Mouse (Mus musculus) brown adipose tissue, adult 24 weeks (tissue): ENCODE data around the gene Diablo. TPM values are rescaled to one million over a fixed set of nuclear protein-coding genes. Genes with fewer than 3 reads are reported as not detected.

Experiments
- H3K27ac ChIP-seq: fragments of 200-500 bp; replicated peaks from 2 replicates; pipeline ENCODE4 v1.5.1; 2012; ENCODE audit warnings: low read depth, mild to moderate bottlenecking, low read length
- H3K4me1 ChIP-seq: fragments of 200-500 bp; 2 replicates; pipeline ENCODE4 v1.6.1; 2012; ENCODE audit warnings: low read length, mixed read lengths; ENCODE audit not compliant: control insufficient read depth, insufficient read depth, insufficient read length
- H3K4me3 ChIP-seq: fragments of 200-500 bp; 2 replicates; pipeline ENCODE4 v1.5.1; 2012; ENCODE audit warnings: low read depth, mild to moderate bottlenecking, low read length, moderate library complexity; ENCODE audit not compliant: insufficient read depth
- polyA plus RNA-seq: library from polyadenylated mRNA; stranded (reverse); fragments of >200 nt; gene quantifications from 2 replicates; pipeline ENCODE4 v1.2.4, GENCODE M21; 2012; ENCODE audit not compliant: missing spikeins, insufficient read depth, insufficient read length

Diablo gene
- 58.4 and 76.8 TPM in 2 replicates for polyA plus RNA-seq

DNA sequence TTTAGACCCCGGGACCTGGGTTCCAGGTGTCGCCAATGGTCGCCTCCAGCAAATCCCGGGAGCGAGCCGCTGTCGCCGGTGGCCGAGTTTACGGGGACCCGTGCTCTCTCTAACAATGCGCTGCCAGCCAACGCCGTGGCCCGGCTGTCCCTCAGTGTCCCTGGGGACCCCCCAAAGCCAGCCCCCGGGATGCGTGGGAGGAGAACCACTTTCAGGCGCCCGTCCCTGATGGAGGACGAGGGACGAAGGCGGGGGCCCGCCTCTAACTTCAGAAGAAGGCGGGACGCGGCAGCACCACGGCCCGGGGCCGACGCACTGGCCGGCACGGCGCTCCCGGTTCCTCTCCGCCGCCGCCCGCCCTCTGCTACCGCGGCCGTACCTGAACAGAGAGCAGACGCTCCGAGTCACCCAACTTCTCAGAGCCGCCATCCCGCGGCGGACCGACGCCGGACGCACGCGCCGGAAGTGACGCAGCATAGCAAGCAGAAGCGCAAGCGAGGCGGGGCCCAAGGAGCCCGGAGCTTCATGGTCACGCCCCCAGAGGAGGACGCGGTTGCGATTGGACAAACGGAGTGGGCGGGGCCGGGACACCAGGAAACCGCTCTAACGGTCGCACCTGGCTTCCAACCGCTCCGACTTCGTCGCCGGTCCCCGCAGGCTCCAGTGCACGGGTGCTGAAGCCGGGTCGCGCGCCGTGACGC is at the start of gene Diablo:
TSS of gene Diablo (minus strand) at position 485 of the 701 bp plus-strand sequence.
- Histone ChIP-seq H3K4me1 (no peaks in the 10 kb centered on the region), H3K4me3 (peak within 1 kb of the TSS; percentile 84), H3K27ac (peak within 1 kb of the TSS; percentile 71)

DNA sequence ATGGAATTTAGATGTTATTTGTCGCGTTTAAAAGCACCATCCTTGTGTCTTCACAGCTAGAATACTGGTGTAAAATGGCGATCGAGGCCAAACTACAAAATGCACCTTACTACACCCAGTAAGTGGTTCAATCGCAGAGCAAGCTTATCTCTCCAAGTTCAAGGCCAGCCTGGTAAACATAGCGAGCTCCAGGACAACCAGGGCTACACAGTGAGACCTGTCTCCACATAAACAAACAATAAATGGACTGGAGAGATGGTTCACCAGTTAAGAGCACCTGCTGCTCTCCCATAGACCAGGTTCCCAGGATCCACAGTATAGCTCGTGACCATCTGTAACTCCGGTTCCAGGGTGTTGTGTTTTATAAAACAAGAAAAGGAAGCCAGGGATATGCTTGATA is 49.4 kb upstream of the Diablo start:
- Histone ChIP-seq H3K4me1 (peaks cover 2% of the 10 kb centered on the region; the same call in 1 of the 2 replicates), H3K27ac (no peak overlapping the region), H3K4me3 (0 out of 2 replicates have a peak overlapping the region, but pooled peaks have one; percentile 91)

DNA sequence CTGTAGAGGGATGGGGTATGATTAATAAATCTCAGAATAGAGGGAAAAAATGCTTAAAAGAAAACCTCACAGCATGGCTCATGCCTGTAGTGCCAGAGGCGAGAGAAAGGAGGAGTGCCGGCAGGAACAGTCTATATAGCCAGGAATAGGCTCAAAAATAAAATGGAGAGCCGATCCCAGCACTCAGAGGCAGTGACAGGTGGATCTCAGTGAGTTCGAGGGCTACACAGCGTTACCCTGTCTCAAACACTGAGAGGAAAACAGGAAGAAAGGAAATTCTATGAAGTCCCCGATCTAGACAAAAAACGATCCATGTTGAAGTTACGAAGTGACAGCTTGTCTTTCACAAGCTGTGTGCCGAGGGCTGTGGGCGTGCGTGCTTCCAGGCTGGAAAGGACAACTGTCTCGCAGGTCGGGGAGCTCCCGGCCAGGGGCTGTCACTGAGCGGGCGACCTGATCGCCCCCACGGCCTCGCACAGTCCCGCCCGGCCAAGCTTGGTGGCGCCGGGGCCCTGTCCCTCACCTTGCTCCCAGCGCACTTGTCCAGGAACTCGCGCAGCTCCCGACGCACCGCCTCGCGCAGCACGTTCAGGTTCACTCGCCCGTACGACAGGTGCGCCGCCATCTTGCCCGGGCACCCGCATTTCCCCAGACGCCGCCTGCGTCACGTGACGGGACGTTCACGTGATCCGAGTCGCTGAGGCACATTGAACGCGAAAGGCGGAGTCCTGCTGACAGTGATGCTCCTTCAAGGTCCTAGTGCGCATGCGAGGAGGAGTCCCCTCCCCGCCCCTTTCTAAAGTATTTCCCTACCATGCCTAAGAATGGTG is 48.6 kb upstream of the Diablo start, which contains the start of gene Vps33a:
TSS of gene Vps33a (minus strand) at position 682 of the 830 bp plus-strand sequence.
- Histone ChIP-seq H3K27ac (peak within 1 kb of the TSS; percentile 46), H3K4me3 (peak within 1 kb of the TSS; percentile 91), H3K4me1 (peaks cover 2% of the 10 kb centered on the region; the same call in 1 of the 2 replicates)

DNA sequence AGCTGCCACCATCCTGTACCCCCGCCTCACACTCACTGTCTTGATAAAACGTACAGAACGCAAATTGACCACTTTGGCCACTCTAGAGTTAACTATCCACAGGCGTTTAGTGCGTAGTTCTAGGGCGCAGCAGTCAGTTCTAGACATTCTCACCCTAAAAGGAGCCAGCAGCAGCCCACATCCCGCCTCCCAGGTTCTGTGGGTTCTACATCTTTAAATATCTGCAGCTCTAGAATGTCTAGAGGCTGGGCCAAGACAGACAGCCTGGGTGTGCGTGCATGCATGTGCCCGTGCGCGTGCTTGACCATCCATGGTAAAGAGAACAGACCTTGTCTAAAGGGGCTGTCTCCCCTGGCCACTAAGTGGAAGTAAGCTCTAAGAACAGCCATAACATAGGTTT is 37.2 kb upstream of the Diablo start:
- H3K4me1 ChIP-seq = no peaks in the 10 kb centered on the region
- H3K27ac ChIP-seq = no peak overlapping the region
- H3K4me3 ChIP-seq = no peak overlapping the region

DNA sequence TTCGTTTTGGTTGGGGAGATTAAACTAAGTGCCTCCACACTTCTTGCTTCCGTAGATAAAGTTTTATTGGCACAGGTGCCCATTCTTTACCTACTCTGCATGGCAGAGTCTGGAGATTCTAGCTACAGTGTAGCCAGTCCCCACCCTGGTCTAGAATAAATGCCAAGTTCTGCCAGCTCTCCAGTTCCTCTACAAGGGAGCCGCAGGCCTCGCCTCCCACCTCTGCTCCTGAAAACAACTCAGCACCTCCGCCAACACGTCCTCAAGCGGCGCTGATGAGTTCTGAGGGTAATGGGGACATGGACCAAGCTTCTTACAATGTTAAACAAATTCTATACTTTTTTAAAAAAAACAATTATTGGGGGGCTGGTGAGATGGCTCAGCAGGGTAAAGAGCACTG is 35.6 kb upstream of the Diablo start:
- Histone ChIP-seq H3K4me3 (no peak overlapping the region), H3K27ac (no peak overlapping the region), H3K4me1 (no peaks in the 10 kb centered on the region)

DNA sequence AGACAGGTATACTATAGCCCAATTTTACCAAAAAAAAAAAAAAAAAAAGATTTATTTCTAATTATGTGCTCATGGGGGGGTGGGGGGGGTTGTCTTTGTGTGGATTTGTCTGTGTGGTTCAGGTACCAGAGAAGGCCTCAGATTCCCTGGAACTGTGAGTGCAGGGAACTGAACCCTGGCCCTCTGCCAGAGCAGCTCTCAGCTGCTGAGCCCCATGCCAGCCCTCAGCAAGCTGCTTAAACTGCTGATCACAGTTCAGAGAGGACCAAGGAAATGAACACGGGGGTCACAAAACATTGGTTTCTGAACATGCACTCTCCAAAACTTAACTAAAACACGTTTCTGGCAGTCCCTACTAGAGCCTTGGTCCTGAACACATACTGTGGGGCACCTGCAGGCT is 32.5 kb upstream of the Diablo start:
- no peaks in the 10 kb centered on the region for H3K4me1 ChIP-seq
- H3K27ac ChIP-seq = 0 out of 2 replicates have a peak overlapping the region, but pooled peaks have one; percentile 28
- H3K4me3 ChIP-seq = no peak overlapping the region

DNA sequence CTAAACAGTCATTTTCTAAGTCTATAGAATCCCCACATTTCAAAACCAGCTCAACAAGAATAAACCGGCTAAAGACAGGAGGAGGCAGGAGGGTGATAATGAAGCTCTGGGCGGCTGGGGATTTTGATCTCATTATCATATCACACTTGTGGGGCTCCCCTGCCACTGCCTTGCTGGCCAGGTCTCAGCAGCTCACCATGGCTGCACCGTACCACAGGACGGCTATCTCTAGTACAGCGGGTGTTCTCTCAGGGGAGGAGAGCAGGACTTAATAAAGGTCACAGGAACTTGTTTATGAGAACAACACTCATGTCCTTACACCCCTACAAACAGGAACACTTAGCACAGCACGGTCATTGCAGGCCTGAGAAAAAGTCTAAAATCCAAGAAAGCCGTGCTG is 31.7 kb upstream of the Diablo start:
- no peak overlapping the region for H3K4me3 ChIP-seq
- no peak overlapping the region for H3K27ac ChIP-seq
- no peaks in the 10 kb centered on the region for H3K4me1 ChIP-seq

DNA sequence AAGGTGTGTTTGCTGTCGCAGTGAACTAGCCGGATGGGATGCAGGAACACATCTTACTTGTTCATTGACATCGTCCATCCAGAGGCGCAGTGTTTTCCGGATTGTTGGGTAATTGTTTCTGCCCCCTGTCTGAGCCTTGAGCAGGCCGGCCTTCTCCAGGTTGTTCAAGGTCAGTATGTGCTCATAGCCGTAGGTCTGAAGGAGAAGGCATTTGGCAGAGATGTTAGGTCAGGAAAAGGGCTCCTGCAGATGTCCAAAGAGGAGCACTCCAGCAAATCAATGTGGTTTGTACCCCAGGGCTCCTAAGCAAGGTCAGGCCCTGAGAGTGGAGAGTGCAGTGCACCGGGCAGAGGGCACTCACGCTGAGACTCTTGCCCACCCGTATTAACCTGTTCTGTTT is 9.8 kb upstream of the Diablo start:
- Histone ChIP-seq H3K27ac (no peak overlapping the region), H3K4me1 (no peaks in the 10 kb centered on the region; the same call in 1 of the 2 replicates), H3K4me3 (no peak overlapping the region)

DNA sequence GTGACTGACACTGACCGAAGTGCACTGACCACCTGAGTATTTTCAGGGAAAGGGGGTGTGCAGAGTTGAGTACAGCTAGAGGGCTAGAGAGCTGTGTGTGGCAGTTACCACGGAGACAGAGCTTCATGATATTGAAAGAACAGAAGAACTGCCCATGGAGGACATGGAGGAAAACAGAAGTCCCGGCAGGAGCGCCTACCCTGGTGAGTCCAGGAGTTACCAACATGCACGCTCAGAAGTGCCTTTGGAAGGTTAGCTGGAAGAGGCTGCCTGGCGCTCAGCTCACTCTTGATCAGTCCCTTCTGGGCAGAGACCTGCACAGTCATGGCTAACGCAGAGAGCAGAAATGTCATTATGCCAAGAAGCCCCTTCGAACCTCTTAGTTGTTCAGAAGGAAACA is 6.1 kb upstream of the Diablo start:
- H3K4me3 ChIP-seq = no peak overlapping the region
- H3K4me1 ChIP-seq = no peaks in the 10 kb centered on the region; the same call in 1 of the 2 replicates
- H3K27ac ChIP-seq = no peak overlapping the region

DNA sequence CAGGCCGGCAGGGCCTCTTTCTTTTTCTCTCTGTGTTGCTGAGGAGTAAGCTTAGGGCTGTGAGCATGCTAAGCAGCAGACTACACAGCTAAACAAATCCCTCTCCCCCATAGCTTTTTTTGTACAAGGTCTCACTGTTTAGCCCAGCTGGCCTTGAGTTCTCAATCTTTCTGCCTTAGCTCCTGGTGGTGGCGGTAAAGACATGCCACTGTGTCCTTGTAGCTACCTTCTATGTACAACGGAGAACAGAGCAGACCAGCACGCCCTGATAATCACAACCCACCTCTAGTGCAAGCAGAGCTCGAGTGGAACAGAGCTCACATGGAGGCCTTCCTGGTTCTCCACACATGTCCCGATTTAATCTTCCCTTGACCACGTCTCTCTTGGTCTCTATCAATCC is 4.7 kb upstream of the Diablo start:
- Histone ChIP-seq H3K27ac (no peak overlapping the region), H3K4me3 (no peak overlapping the region), H3K4me1 (no peaks in the 10 kb centered on the region)

DNA sequence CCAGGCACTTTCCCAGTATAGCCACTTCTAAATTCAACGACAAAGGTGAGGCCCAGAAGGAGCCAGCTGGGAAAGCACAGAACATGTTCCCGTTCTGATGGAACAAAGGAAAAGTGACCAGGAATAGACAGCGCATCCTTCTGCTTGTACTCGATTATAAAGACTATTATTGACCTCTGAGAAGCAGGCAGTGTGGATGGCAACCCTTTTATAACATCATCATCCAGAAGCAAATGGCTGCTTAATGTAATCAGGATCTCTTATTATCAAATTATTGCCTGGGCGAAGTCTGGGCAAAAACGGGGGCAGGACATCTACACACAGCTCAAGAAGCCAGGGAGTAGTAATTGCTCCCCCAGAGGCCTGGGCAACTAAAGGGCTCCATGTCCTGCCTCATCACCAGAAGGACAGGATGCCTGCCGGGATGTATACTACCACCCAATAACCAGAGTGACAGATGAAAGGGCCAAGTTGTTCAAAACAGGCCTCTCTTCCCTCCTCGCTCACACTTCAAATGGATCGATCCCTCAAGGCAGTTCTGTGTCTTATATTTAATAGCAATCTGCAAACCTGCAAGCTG is 2.0 kb upstream of the Diablo start:
- H3K27ac ChIP-seq = no peak overlapping the region
- H3K4me1 ChIP-seq = no peaks in the 10 kb centered on the region
- H3K4me3 ChIP-seq = no peak overlapping the region

DNA sequence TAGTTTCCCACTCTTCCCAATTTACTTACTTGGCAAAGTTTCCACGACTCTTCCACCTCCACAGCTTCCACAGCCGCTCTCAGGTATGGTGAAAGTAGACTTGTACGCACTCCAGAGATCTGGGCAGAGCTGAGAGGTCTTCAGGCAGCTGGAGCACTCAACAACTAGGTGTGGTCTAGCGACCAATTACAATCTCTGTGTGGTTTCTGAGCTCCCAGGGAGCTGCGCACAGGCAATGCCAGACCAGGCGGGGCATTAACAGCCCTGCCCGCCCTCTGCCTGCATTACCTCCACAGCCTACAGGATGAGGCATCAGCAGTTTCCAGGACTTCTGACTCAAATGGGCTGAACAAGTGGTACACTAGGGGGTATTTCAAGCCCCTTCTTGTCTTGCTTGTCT is 1.3 kb upstream of the Diablo start, which contains the start of gene Gm49027:
TSS of gene Gm49027 (minus strand) at position 208 of the 400 bp plus-strand sequence.
- H3K4me1 ChIP-seq = no peaks in the 10 kb centered on the region

DNA sequence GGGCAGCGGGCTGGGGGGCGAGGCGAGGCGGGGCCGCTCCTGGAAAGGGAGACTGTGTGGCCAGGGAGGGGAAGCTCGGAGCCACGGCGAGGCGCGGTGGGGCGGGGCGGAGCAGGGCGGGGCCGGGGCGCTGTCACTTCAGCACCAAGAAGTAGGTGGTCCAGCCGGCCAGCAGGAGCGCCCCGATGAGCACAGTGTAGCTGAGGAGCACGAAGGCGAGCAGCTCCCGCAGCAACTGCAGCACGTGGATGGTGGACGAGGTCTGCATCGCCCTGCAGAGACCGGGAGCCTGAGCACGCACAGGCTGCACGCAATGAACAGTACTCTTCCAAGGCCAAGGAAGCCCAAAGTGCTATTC is 396 bp upstream of the Diablo start:
- Histone ChIP-seq H3K27ac (no peak overlapping the region), H3K4me1 (no peaks in the 10 kb centered on the region), H3K4me3 (peak overlapping the region; percentile 80)

More for the DNA sequence above, 1.3 kb upstream of the Diablo start, which contains the start of gene Gm49027:
- Histone ChIP-seq H3K4me3 (peak within 1 kb of the TSS; percentile 80), H3K27ac (no peak within 1 kb of the TSS)

DNA sequence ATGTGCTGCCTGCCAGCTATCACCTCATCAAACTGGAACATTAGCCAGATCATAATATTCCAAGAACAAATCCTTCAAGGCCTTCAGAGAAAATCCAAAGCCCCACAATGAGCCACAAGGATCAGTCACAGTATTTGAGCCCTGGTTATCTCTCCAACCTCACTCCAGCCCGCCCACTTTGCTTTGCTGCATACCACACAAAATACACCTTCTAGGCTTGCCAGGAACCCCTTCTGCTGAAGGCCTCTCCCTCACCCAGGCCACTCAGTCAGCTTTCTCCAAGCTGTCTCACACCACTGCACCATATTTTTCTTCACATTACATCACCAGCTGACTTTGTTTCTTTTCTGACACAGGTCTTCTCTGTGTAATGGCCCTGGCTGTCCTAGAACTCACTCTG is 1.8 kb downstream of the Diablo start:
- H3K4me1 ChIP-seq = no peaks in the 10 kb centered on the region
- no peak overlapping the region for H3K27ac ChIP-seq
- H3K4me3 ChIP-seq = no peak overlapping the region

DNA sequence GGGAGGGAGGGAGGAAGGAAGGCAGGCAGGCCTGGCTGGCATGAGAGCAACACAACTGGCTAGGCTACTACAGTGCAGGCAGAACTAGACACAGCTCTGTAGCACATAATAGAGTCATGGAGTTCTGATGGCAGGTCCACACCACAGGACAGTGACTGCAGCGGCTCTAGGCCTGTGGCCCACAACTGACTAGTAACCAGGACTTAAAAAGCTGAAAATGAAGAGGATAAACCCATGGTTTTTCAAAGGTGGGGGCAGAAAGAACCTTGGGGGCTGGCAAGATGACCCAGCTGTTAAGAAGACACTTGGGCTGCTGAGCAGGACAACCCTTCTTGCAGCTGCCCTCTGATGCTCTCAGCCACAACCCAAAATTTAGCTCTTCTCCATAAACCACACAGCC is 2.4 kb downstream of the Diablo start:
- Histone ChIP-seq H3K27ac (no peak overlapping the region), H3K4me1 (no peaks in the 10 kb centered on the region), H3K4me3 (no peak overlapping the region)
